Mouse (Mus musculus) MEL (cell line): Measurements from ENCODE around the gene Slc35g3. TPM values are rescaled to one million over a fixed set of nuclear protein-coding genes. Genes with fewer than 3 reads are reported as not detected.

Source experiments
- DNase-seq: peaks from one replicate; pipeline ENCODE4 v3.0.0; 2011; ENCODE audit warnings: low read depth, low spot score
- H3K27ac ChIP-seq: 2 replicates; pipeline ENCODE4 v1.5.1; 2012; ENCODE audit warnings: low read depth, mild to moderate bottlenecking, control low read depth, low read length, moderate library complexity; ENCODE audit not compliant: control insufficient read depth
- H3K27me3 ChIP-seq, 2 experiments: fragments of 150-350 bp in 1 of 2; sonication (generic) in 1 of 2; 2 replicates each; pipeline ENCODE4 v1.6.1; 2012; ENCODE audit warnings: low read length in 2 of 2, mild to moderate bottlenecking in 2 of 2, improper control_type of control experiment in 1 of 2, moderate library complexity in 1 of 2; ENCODE audit not compliant: insufficient read depth in 2 of 2, control insufficient read depth in 1 of 2
- H3K36me3 ChIP-seq, 2 experiments: 2 replicates each; pipeline ENCODE4 v1.6.1; 2012 to 2014; ENCODE audit warnings: low read length in 2 of 2, improper control_type of control experiment in 1 of 2, inconsistent platforms in 1 of 2, mild to moderate bottlenecking in 1 of 2; ENCODE audit not compliant: insufficient read depth in 2 of 2, control insufficient read depth in 1 of 2
- H3K4me1 ChIP-seq, 2 experiments: fragments of 150-350 bp in 1 of 2; sonication (generic) in 1 of 2; 2 replicates each; pipeline ENCODE4 v1.6.1; 2012; ENCODE audit warnings: low read length in 2 of 2, improper control_type of control experiment in 1 of 2, mild to moderate bottlenecking in 1 of 2; ENCODE audit not compliant: insufficient read depth in 2 of 2, control insufficient read depth in 1 of 2
- H3K4me3 ChIP-seq, 2 experiments: fragments of 150-350 bp in 1 of 2; sonication (generic) in 1 of 2; 2 replicates each; pipeline ENCODE4 v1.5.1; 2012; ENCODE audit warnings: low read depth in 2 of 2, low read length in 2 of 2, mild to moderate bottlenecking in 2 of 2, moderate library complexity in 2 of 2, control low read depth in 1 of 2, improper control_type of control experiment in 1 of 2; ENCODE audit not compliant: control insufficient read depth in 1 of 2, insufficient read depth in 1 of 2
- H3K79me2 ChIP-seq: 2 replicates; pipeline ENCODE4 v1.6.1; 2012; ENCODE audit warnings: mild to moderate bottlenecking, low read length, moderate library complexity; ENCODE audit not compliant: control insufficient read depth, poor library complexity, insufficient read depth
- H3K9ac ChIP-seq: 2 replicates; pipeline ENCODE4 v1.6.1; 2012; ENCODE audit warnings: low read depth, mild to moderate bottlenecking, control low read depth, low read length, moderate library complexity; ENCODE audit not compliant: control insufficient read depth, poor library complexity, severe bottlenecking
- H3K9me3 ChIP-seq: fragments of 150-350 bp; sonication (generic); replicated peaks from 2 replicates; pipeline ENCODE4 v1.6.1; 2012; ENCODE audit warnings: mild to moderate bottlenecking, low read length, improper control_type of control experiment, moderate library complexity; ENCODE audit not compliant: insufficient read depth
- BHLHE40 ChIP-seq: IDR thresholded peaks from 2 replicates; pipeline ENCODE4 v1.6.1; 2012; ENCODE audit warnings: low read depth, mild to moderate bottlenecking, inconsistent platforms, low read length, improper control_type of control experiment, borderline replicate concordance
- CHD1 ChIP-seq: IDR thresholded peaks from 2 replicates; pipeline ENCODE4 v1.6.1; 2012; ENCODE audit warnings: low read depth, mild to moderate bottlenecking, inconsistent platforms, low read length, improper control_type of control experiment
- CHD2 ChIP-seq: IDR thresholded peaks from 2 replicates; pipeline ENCODE4 v1.6.1; 2011; ENCODE audit warnings: low read length, improper control_type of control experiment
- CTCF ChIP-seq, 3 experiments: IDR thresholded peaks in 2 of 3; conservative IDR thresholded peaks in 1 of 3; 2 replicates each; pipeline ENCODE4 v1.5.1; 2011 to 2012; ENCODE audit warnings: low read length in 3 of 3, low read depth in 2 of 3, mild to moderate bottlenecking in 2 of 3, improper control_type of control experiment in 1 of 3, inconsistent platforms in 1 of 3, mixed read lengths in 1 of 3, moderate library complexity in 1 of 3; ENCODE audit not compliant: control insufficient read depth in 1 of 3, insufficient read depth in 1 of 3, poor library complexity in 1 of 3, severe bottlenecking in 1 of 3
- ELF1 ChIP-seq: IDR thresholded peaks from 2 replicates; pipeline ENCODE4 v1.6.1; 2014; ENCODE audit warnings: low read depth, mild to moderate bottlenecking, inconsistent platforms, low read length, improper control_type of control experiment, moderate library complexity
- ETS1 ChIP-seq: IDR thresholded peaks from 2 replicates; pipeline ENCODE4 v1.6.1; 2012; ENCODE audit warnings: low read depth, mild to moderate bottlenecking, inconsistent platforms, low read length, improper control_type of control experiment, moderate library complexity
- GABPA ChIP-seq: IDR thresholded peaks from 2 replicates; pipeline ENCODE4 v1.6.1; 2012; ENCODE audit warnings: low read depth, mild to moderate bottlenecking, inconsistent platforms, low read length, improper control_type of control experiment, moderate library complexity
- GATA1 ChIP-seq: IDR thresholded peaks from 2 replicates; pipeline ENCODE4 v1.6.1; 2011; ENCODE audit warnings: low read depth, low read length, improper control_type of control experiment
- KAT2A ChIP-seq: conservative IDR thresholded peaks from 2 replicates; pipeline ENCODE4 v1.6.1; 2012; ENCODE audit warnings: low read depth, low read length, improper control_type of control experiment, inconsistent platforms
- MAFK ChIP-seq: IDR thresholded peaks from 2 replicates; pipeline ENCODE4 v1.6.1; 2011; ENCODE audit warnings: low read depth, mild to moderate bottlenecking, low read length, improper control_type of control experiment, borderline replicate concordance
- MAX ChIP-seq: IDR thresholded peaks from 2 replicates; pipeline ENCODE4 v1.6.1; 2011; ENCODE audit warnings: low read length, improper control_type of control experiment
- MEF2A ChIP-seq: IDR thresholded peaks from 2 replicates; pipeline ENCODE4 v1.6.1; 2014; ENCODE audit warnings: low read depth, mild to moderate bottlenecking, inconsistent platforms, low read length, improper control_type of control experiment; ENCODE audit not compliant: poor library complexity, insufficient replicate concordance, severe bottlenecking; ENCODE audit errors: extremely low read depth
- MYC ChIP-seq: IDR thresholded peaks from 2 replicates; pipeline ENCODE4 v1.6.1; 2011; ENCODE audit warnings: low read depth, mild to moderate bottlenecking, low read length, improper control_type of control experiment, moderate library complexity
- NELFE ChIP-seq: IDR thresholded peaks from 2 replicates; pipeline ENCODE4 v1.6.1; 2011; ENCODE audit warnings: low read depth, low read length, improper control_type of control experiment
- NRF1 ChIP-seq: IDR thresholded peaks from 2 replicates; pipeline ENCODE4 v1.6.1; 2014; ENCODE audit warnings: low read depth, mild to moderate bottlenecking, inconsistent platforms, low read length, improper control_type of control experiment, moderate library complexity; ENCODE audit not compliant: poor library complexity, insufficient read depth, severe bottlenecking
- POLR2A ChIP-seq, 2 experiments: IDR thresholded peaks; 2 replicates each; pipeline ENCODE4 v1.6.1; 2011 to 2012; ENCODE audit warnings: low read length in 2 of 2, mild to moderate bottlenecking in 2 of 2, control low read depth in 1 of 2, improper control_type of control experiment in 1 of 2, low read depth in 1 of 2, moderate library complexity in 1 of 2; ENCODE audit not compliant: control insufficient read depth in 1 of 2, insufficient read depth in 1 of 2, poor library complexity in 1 of 2
- POLR2AphosphoS2 ChIP-seq: IDR thresholded peaks from 2 replicates; pipeline ENCODE4 v1.6.1; 2011; ENCODE audit warnings: low read length, improper control_type of control experiment
- POLR2AphosphoS5 ChIP-seq: IDR thresholded peaks from 2 replicates; pipeline ENCODE4 v1.6.1; 2012; ENCODE audit warnings: low read depth, borderline replicate concordance, mild to moderate bottlenecking, inconsistent platforms, low read length, moderate library complexity, mixed read lengths
- RAD21 ChIP-seq: IDR thresholded peaks from 2 replicates; pipeline ENCODE4 v1.6.1; 2011; ENCODE audit warnings: mild to moderate bottlenecking, low read depth, low read length, improper control_type of control experiment
- SIN3A ChIP-seq: IDR thresholded peaks from 2 replicates; pipeline ENCODE4 v1.6.1; 2012; ENCODE audit warnings: low read length, improper control_type of control experiment, inconsistent platforms
- SMC3 ChIP-seq: IDR thresholded peaks from 2 replicates; pipeline ENCODE4 v1.6.1; 2011; ENCODE audit warnings: low read depth, low read length, improper control_type of control experiment
- TBP ChIP-seq: IDR thresholded peaks from 2 replicates; pipeline ENCODE4 v1.8.0; 2011; ENCODE audit warnings: low read depth, low read length, improper control_type of control experiment
- TCF12 ChIP-seq: IDR thresholded peaks from 2 replicates; pipeline ENCODE4 v1.6.1; 2014; ENCODE audit warnings: low read depth, mild to moderate bottlenecking, inconsistent platforms, low read length, improper control_type of control experiment, moderate library complexity
- UBTF ChIP-seq: IDR thresholded peaks from 2 replicates; pipeline ENCODE4 v1.6.1; 2012; ENCODE audit warnings: low read depth, mild to moderate bottlenecking, inconsistent platforms, low read length, improper control_type of control experiment, moderate library complexity, borderline replicate concordance; ENCODE audit not compliant: insufficient read depth
- USF1 ChIP-seq: IDR thresholded peaks from 2 replicates; pipeline ENCODE4 v1.6.1; 2014; ENCODE audit warnings: low read depth, mild to moderate bottlenecking, inconsistent platforms, low read length, improper control_type of control experiment, moderate library complexity
- USF2 ChIP-seq, 2 experiments: IDR thresholded peaks; 2 replicates each; pipeline ENCODE4 v1.6.1; 2011 to 2012; ENCODE audit warnings: improper control_type of control experiment in 2 of 2, low read length in 2 of 2, borderline replicate concordance in 1 of 2, inconsistent platforms in 1 of 2, low read depth in 1 of 2, mild to moderate bottlenecking in 1 of 2; ENCODE audit not compliant: insufficient read depth in 1 of 2
- ZC3H11A ChIP-seq: IDR thresholded peaks from 2 replicates; pipeline ENCODE4 v1.6.1; 2012; ENCODE audit warnings: low read depth, mild to moderate bottlenecking, inconsistent platforms, low read length, improper control_type of control experiment
- ZKSCAN1 ChIP-seq: IDR thresholded peaks from 2 replicates; pipeline ENCODE4 v1.6.1; 2012; ENCODE audit warnings: low read depth, mild to moderate bottlenecking, inconsistent platforms, low read length, improper control_type of control experiment, moderate library complexity
- ZMIZ1 ChIP-seq: IDR thresholded peaks from 2 replicates; pipeline ENCODE4 v1.6.1; 2012; ENCODE audit warnings: low read depth, mild to moderate bottlenecking, inconsistent platforms, low read length, improper control_type of control experiment, moderate library complexity
- polyA plus RNA-seq, 2 experiments: library from polyadenylated mRNA; stranded (reverse) in 1 of 2; unstranded in 1 of 2; fragments of >175 nt in 1 of 2; fragments of >200 nt in 1 of 2; gene quantifications; 2 replicates each; pipeline versions ENCODE4 v1.2.1 to v1.2.4; 2012; ENCODE audit warnings: low replicate concordance in 2 of 2, low read depth in 1 of 2; ENCODE audit not compliant: insufficient read length in 2 of 2, insufficient read depth in 1 of 2, missing spikeins in 1 of 2
- total RNA-seq: library from RNA; depleted of rRNA; stranded (reverse); fragments of 300-350 nt; gene quantifications from 2 replicates; pipeline ENCODE4 v1.2.3, GENCODE M21; 2012

Slc35g3 gene
- total and polyA plus RNA-seq, 3 experiments, result 0.08 to 0.22 TPM; not detected in 1

- 0 out of 2 replicates have a peak, but pooled peaks have one; percentile 32 for TF ChIP-seq MYC
- TF ChIP-seq MAX, result peak; percentile 39; the same call in 1 of the 2 replicates
- no peak for TF ChIP-seq GATA1
- 0 out of 2 replicates have a peak, but pooled peaks have one; percentile 15 for TF ChIP-seq ELF1
- no peak for TF ChIP-seq GABPA
- no peak for TF ChIP-seq CTCF (IDR thresholded peaks at IDR 0.05 in 2 of 3, conservative IDR thresholded peaks at IDR 0.05 in 1 of 3; ENCODE audit: control insufficient read depth in 1 of 3, insufficient read depth in 1 of 3, low read depth in 2 of 3, low read length in 3 of 3, poor library complexity in 1 of 3, severe bottlenecking in 1 of 3)
- peak; percentile 28; the same call in 1 of the 2 replicates for TF ChIP-seq ZC3H11A
- TF ChIP-seq, all 39 proteins: peak for 4
- H3K9me3 ChIP-seq, result no peaks in the 10 kb centered on the region
- peaks cover 0 to 8% of the 10 kb centered on the region in 2 experiments; a peak in 2 of 4 replicates for H3K36me3 ChIP-seq
- DNase-seq, result peak; percentile 80
- H3K4me1 ChIP-seq, result peaks cover 5 to 19% of the 10 kb centered on the region in 2 experiments; a peak in 3 of 4 replicates
- H3K27ac ChIP-seq, result no peak overlapping the region
- H3K79me2 ChIP-seq, result peaks cover 8% of the 10 kb centered on the region; the same call in 1 of the 2 replicates
- peak overlapping the region; percentile 78 for H3K9ac ChIP-seq
- H3K27me3 ChIP-seq, result no peaks in the 10 kb centered on the region
- H3K4me3 ChIP-seq, result peak overlapping the region; percentile 70 to 89
These were observed 41.6 kb upstream of the Slc35g3 start for GRCm38 (mm10) chr11:69803328-69803727.

- H3K9me3 ChIP-seq, result no peaks in the 10 kb centered on the region
- peaks cover 5 to 19% of the 10 kb centered on the region in 2 experiments; a peak in 3 of 4 replicates for H3K4me1 ChIP-seq
- H3K9ac ChIP-seq, result peak overlapping the region; percentile 78
- H3K27ac ChIP-seq, result peak overlapping the region; percentile 27; the same call in 1 of the 2 replicates
- H3K79me2 ChIP-seq, result peaks cover 8% of the 10 kb centered on the region; the same call in 1 of the 2 replicates
- peak; percentile 93 for DNase-seq
- peaks cover 0 to 8% of the 10 kb centered on the region in 2 experiments; a peak in 2 of 4 replicates for H3K36me3 ChIP-seq
- H3K4me3 ChIP-seq, result peak overlapping the region; percentile 70 to 89
- H3K27me3 ChIP-seq, result no peaks in the 10 kb centered on the region
- TF ChIP-seq ELF1 (no peak), RAD21 (no peak), MAFK (no peak), ZKSCAN1 (no peak), NRF1 (no peak), KAT2A (no peak; the same call in 1 of the 2 replicates), ETS1 (peak; percentile 3; the same call in 1 of the 2 replicates), ZMIZ1 (peak; percentile 86), UBTF (peak; percentile 92; the same call in 1 of the 2 replicates), USF1 (no peak), CHD2 (no peak; the same call in 1 of the 2 replicates), MEF2A (no peak), POLR2AphosphoS2 (peak; percentile 73), USF2 (IDR thresholded peaks at IDR 0.05; ENCODE audit: borderline replicate concordance in 1 of 2, insufficient read depth in 1 of 2, low read depth in 1 of 2, low read length in 2 of 2) (no peak), MYC (no peak), GATA1 (no peak), POLR2AphosphoS5 (no peak), POLR2A (IDR thresholded peaks at IDR 0.05; ENCODE audit: control insufficient read depth in 1 of 2, insufficient read depth in 1 of 2, low read depth in 1 of 2, low read length in 2 of 2, poor library complexity in 1 of 2) (peak; percentile 50 to 56; a peak in 2 of 4 replicates), BHLHE40 (no peak), SMC3 (no peak), CHD1 (no peak), NELFE (peak; percentile 53), TCF12 (peak; percentile 49; the same call in 1 of the 2 replicates), ZC3H11A (no peak), TBP (no peak), SIN3A (peak; percentile 35; the same call in 1 of the 2 replicates)
These were observed 40.9 kb upstream of the Slc35g3 start for GRCm38 (mm10) chr11:69802648-69803105.
